Mouse (Mus musculus) kidney, adult 2 months (tissue): Measurements from ENCODE around the gene Hsd11b2.

Source experiments
- CTCF ChIP-seq: fragments of 200-500 bp; conservative IDR thresholded peaks from 2 replicates; pipeline ENCODE4 v1.5.1; 2011; ENCODE audit warnings: low read depth, mild to moderate bottlenecking, control low read depth, low read length, moderate library complexity, mixed read lengths; ENCODE audit not compliant: insufficient read depth, insufficient read length
- POLR2A ChIP-seq: fragments of 200-500 bp; IDR thresholded peaks from one replicate; pipeline ENCODE4 v1.6.1; 2011; ENCODE audit warnings: low read depth, low read length, control low read depth

DNA sequence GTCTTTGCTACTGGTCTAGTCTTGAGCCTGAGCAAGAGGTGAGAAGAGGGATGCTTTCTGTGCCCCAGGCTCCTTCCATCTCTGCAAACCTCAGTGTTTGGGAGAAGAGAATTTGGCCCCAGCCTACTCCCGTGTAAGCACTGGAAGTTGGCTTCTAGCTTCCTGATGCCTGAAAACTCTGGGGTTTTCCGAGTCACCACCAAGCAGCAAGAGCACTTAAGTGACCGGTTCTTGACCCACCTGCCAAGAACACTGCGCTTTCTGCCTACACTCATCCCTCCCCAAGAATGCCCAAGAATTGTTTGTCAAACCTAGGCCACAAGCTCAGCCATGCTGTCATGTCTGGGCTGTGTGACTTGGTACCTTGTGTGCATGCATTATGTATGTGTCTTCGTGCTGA lies 2.0 kb downstream of the Hsd11b2 start:
- TF ChIP-seq CTCF, result no peak
- TF ChIP-seq POLR2A, result no peak
